Mouse (Mus musculus) ES-Bruce4 (cell line): Measurements from ENCODE around the gene Dgkh. TPM values are rescaled to one million over a fixed set of nuclear protein-coding genes. Genes with fewer than 3 reads are reported as not detected.
A peak's percentile ranks its signal among the peaks of the same experiment; 100 is the strongest.
"Not testable (repeated sequence)": the region's sequence is repeated elsewhere in the genome, so short reads cannot be mapped to it uniquely, and the experiment has no call there.

Experiments
- H3K27ac ChIP-seq: 2 replicates; pipeline ENCODE4 v1.5.1; 2012; ENCODE audit warnings: low read length, inconsistent platforms; ENCODE audit not compliant: insufficient read depth
- H3K27me3 ChIP-seq: 2 replicates; pipeline ENCODE4 v1.6.1; 2012; ENCODE audit warnings: mild to moderate bottlenecking, low read length, inconsistent platforms; ENCODE audit not compliant: control insufficient read depth, poor library complexity, insufficient read depth, severe bottlenecking
- H3K36me3 ChIP-seq: 2 replicates; pipeline ENCODE4 v1.6.1; 2012; ENCODE audit warnings: inconsistent platforms, mild to moderate bottlenecking, low read length, moderate library complexity; ENCODE audit not compliant: control insufficient read depth, poor library complexity, insufficient read depth, severe bottlenecking
- H3K4me1 ChIP-seq: one replicate; pipeline ENCODE4 v1.8.1; 2011; ENCODE audit warnings: low read length; ENCODE audit not compliant: control insufficient read depth, insufficient read depth
- H3K4me3 ChIP-seq: 2 replicates; pipeline ENCODE4 v1.5.1; 2011; ENCODE audit warnings: low read depth, mild to moderate bottlenecking, low read length
- H3K9ac ChIP-seq: 2 replicates; pipeline ENCODE4 v1.6.1; 2012; ENCODE audit warnings: low read depth, mild to moderate bottlenecking, inconsistent platforms; ENCODE audit not compliant: poor library complexity, severe bottlenecking
- H3K9me3 ChIP-seq: replicated peaks from 2 replicates; pipeline ENCODE4 v1.6.1; 2012; ENCODE audit warnings: mild to moderate bottlenecking, low read length, inconsistent platforms; ENCODE audit not compliant: control insufficient read depth, poor library complexity, insufficient read depth, severe bottlenecking
- CTCF ChIP-seq: IDR thresholded peaks from one replicate; pipeline ENCODE4 v1.8.1; 2011; ENCODE audit warnings: low read depth, low read length
- EP300 ChIP-seq: IDR thresholded peaks from 2 replicates; pipeline ENCODE4 v1.6.1; 2011; ENCODE audit warnings: low read depth, low read length; ENCODE audit not compliant: insufficient read depth
- POLR2A ChIP-seq: IDR thresholded peaks from one replicate; pipeline ENCODE4 v1.8.1; 2011; ENCODE audit warnings: low read length; ENCODE audit not compliant: insufficient read depth
- polyA plus RNA-seq: library from polyadenylated mRNA; stranded (reverse); fragments of >200 nt; gene quantifications from 2 replicates; pipeline ENCODE4 v1.2.4, GENCODE M21; 2011; ENCODE audit warnings: low read depth; ENCODE audit not compliant: missing spikeins, insufficient read depth, insufficient read length

Gene Dgkh
- polyA plus RNA-seq, 1 experiment = 11.7 TPM

DNA sequence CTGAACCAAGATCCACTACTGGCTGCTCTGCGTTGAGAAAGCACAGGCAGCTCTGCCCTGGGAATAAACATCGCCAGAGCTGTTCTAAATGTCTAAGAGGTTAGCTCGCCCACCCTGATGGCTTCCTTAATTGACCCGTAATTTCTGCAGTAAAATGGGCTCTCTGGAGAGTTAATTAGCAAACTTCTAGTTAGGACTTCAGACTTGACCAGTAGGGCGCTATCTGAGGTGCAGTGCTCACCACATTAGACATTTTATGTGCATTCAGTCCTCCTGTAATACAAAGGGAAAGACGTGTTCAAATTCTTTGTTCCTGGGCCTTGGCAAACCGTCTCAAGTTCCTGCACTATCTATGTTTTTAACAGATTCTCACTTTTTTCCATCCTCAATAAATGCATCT, 169.4 kb downstream of the Dgkh start:
- Histone ChIP-seq H3K9me3 (no peaks in the 10 kb centered on the region), H3K4me3 (no peak overlapping the region), H3K27ac (no peak overlapping the region), H3K36me3 (no peaks in the 10 kb centered on the region), H3K4me1 (no peaks in the 10 kb centered on the region), H3K9ac (no peak overlapping the region), H3K27me3 (no peaks in the 10 kb centered on the region)
- no peak for TF ChIP-seq EP300
- TF ChIP-seq POLR2A = no peak
- TF ChIP-seq CTCF = no peak

DNA sequence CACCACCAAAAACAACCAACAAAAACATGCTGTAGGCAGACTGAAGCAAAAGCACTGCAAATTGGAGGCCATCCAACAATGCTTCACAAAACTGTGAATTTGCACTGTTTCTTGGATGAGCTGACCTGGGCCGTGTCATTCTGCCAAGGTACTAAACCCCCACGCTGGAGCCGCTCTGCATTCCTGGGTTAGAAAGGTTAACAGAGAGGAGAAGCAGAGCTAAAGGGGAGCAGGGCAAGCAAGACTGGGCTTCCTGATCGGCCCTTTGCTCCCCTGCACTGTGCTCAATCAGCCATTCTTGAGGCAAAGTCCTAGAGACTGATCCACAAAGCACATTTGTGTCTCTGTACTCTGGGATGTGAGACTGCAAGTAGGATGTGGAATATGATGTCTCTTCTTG, 170.5 kb downstream of the Dgkh start:
- Histone ChIP-seq H3K4me1 (no peaks in the 10 kb centered on the region), H3K9ac (no peak overlapping the region), H3K27me3 (no peaks in the 10 kb centered on the region), H3K27ac (no peak overlapping the region), H3K4me3 (no peak overlapping the region), H3K36me3 (no peaks in the 10 kb centered on the region), H3K9me3 (no peaks in the 10 kb centered on the region)
- no peak for TF ChIP-seq EP300
- no peak for TF ChIP-seq POLR2A
- TF ChIP-seq CTCF = no peak

DNA sequence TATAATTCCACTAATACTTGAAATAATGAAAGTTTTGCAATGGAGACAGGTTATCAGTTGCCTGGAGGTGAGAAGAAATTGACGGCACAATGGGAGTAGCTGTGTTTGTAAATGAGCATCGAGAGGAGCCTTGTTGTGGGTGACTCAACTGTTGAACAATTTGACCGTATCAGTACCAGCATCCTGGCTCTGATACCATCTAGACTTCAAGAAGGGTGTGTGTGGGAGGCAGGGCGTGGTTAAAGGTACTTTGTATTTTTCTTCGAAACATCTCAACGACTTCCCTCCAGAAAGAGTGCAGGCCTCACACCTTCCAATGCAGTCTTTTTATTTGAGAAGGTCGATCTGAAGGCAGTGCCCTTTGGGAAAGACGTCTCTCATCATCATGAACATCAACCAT, 173.5 kb downstream of the Dgkh start:
- no peaks in the 10 kb centered on the region for H3K36me3 ChIP-seq
- H3K9me3 ChIP-seq = no peaks in the 10 kb centered on the region
- no peak overlapping the region for H3K9ac ChIP-seq
- TF ChIP-seq EP300 = no peak
- no peak for TF ChIP-seq CTCF
- TF ChIP-seq POLR2A = no peak
- H3K4me1 ChIP-seq = no peaks in the 10 kb centered on the region
- no peaks in the 10 kb centered on the region for H3K27me3 ChIP-seq
- no peak overlapping the region for H3K4me3 ChIP-seq
- H3K27ac ChIP-seq = no peak overlapping the region

- H3K4me3 ChIP-seq, H3K27ac ChIP-seq, H3K9ac ChIP-seq, H3K4me1 ChIP-seq, H3K9me3 ChIP-seq, H3K36me3 ChIP-seq, H3K27me3 ChIP-seq: not testable (repeated sequence)
Measured at GRCm38 (mm10) chr14:78554830-78555229, 177.7 kb downstream of the Dgkh start.

DNA sequence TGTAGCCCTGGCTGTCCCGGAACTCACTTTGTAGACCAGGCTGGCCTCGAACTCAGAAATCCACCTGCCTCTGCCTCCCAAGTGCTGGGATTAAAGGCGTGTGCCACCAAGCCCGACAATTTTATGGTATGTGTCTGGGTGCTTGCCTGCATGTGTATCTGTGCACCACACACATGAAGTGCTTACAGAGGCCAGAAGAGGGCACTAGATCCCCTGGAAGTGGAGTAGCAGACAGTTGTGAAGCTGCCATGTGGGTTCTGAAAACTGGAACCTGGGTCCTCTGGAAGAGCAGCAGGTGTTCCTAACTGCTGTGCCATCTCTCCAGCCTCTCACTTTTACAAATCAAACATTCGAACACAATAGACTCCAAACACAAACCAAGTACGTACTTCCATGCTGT, 178.9 kb downstream of the Dgkh start:
- Histone ChIP-seq H3K9me3 (no peaks in the 10 kb centered on the region), H3K4me3 (no peak overlapping the region), H3K4me1 (no peaks in the 10 kb centered on the region), H3K27ac (no peak overlapping the region), H3K9ac (no peak overlapping the region), H3K36me3 (no peaks in the 10 kb centered on the region), H3K27me3 (no peaks in the 10 kb centered on the region)
- TF ChIP-seq EP300 (no peak), CTCF (peak; percentile 59), POLR2A (no peak)

DNA sequence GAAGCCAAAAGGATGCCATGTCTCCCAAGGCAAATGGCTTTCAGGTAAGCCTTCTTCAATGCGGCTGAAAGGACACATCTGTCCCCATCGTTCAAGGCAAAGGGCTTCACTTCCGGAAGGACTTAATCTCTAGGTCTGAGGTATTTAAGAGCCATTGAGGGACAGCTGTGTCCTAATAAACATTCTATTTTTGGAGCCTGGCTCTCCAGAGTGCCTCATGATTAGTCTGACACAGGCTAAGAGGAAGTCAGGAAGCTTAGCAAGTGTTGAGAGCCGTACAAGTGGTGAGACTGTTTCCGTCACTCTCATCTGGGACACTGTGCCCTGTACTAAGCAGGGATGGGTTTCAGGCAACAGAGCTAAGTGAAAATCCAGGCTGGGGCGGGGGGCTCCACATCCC, 183.8 kb downstream of the Dgkh start:
- Histone ChIP-seq H3K27ac (no peak overlapping the region), H3K4me3 (no peak overlapping the region)
- no peak for TF ChIP-seq POLR2A
- no peak for TF ChIP-seq EP300
- TF ChIP-seq CTCF = no peak

GRCm38 (mm10) chr14:78541319-78541718, 191.3 kb downstream of the Dgkh start:
- no peak overlapping the region for H3K27ac ChIP-seq
- H3K4me3 ChIP-seq = no peak overlapping the region
- no peak overlapping the region for H3K9ac ChIP-seq
- TF ChIP-seq CTCF (no peak), POLR2A (no peak), EP300 (no peak)
- peaks cover 6% of the 10 kb centered on the region for H3K4me1 ChIP-seq
- no peaks in the 10 kb centered on the region for H3K27me3 ChIP-seq
- H3K9me3 ChIP-seq = no peaks in the 10 kb centered on the region
- no peaks in the 10 kb centered on the region for H3K36me3 ChIP-seq

More for the DNA sequence above, 183.8 kb downstream of the Dgkh start:
- H3K9me3 ChIP-seq = no peaks in the 10 kb centered on the region
- no peaks in the 10 kb centered on the region for H3K4me1 ChIP-seq
- H3K9ac ChIP-seq = no peak overlapping the region
- H3K36me3 ChIP-seq = no peaks in the 10 kb centered on the region
- no peaks in the 10 kb centered on the region for H3K27me3 ChIP-seq
